Mouse (Mus musculus): ENCODE results near the gene Vps37c. TPM values are rescaled to one million over a fixed set of nuclear protein-coding genes. Genes with fewer than 3 reads are reported as not detected.
A peak's percentile ranks its signal among the peaks of the same experiment; 100 is the strongest.

The Vps37c gene
- polyA plus RNA-seq (2014; fragmentation: Nextera tagmentation; extraction: Ambion mirVana) = 27.8 and 31.1 TPM in 2 replicates

DNA sequence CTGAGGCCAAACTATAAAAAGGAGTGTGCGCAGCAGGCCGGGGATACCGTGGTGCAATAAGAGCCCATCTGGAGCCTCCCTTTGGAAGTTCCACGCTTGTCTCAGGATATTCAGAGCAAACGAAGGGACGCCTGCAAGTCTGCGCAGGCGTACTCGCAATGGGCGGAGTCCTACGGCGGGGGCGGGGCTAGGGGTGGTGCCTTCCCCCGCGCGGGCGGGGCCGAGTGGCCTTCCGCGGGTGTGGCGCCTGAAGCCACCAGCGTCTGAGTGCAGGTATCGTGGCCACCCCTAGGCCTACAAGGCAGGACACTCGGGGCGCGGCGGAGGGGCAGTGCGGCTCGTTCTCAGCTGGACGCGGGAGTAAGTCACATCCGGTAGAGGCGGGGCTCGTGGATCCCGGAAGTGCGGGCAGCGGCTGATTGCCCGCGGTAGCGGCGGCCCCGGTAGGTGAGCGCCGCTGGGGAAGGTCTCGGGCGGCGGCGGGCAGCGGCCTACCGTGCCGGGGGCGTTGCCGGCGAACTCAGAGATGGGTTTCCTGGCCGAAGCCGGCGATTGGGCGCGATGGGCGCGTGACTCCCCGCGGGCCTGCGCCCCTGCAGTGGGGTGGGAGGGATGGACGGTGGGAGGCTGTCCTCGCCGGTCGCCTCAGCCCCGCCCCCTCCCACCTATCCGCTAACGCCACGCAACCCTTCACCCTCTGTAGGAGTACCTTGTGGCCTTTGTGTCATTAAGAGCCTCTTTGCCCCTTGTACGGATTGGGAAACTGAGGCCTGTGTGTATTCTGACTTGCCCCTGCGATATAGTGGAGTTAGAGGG lies at the start of gene Vps37c:
Vps37c (plus strand) TSS at position 199 of the 816 bp plus-strand sequence.
- Histone ChIP-seq H3K4me3 (ENCODE audit: low read depth, low read length) (peak within 1 kb of the TSS; percentile 75), H3K27ac (ENCODE audit: low read depth) (peak within 1 kb of the TSS; percentile 93), H3K36me3 (ENCODE audit: control insufficient read depth, insufficient read depth, low read length) (no peaks in the 10 kb centered on the region), H3K9ac (ENCODE audit: low read length) (peak within 1 kb of the TSS; percentile 87), H3K4me2 (ENCODE audit: low read length) (peak within 1 kb of the TSS; percentile 73), H3K27me3 (replicated peaks; ENCODE audit: control insufficient read depth, insufficient read depth, low read length) (no peaks in the 10 kb centered on the region), H3K4me1 (replicated peaks; ENCODE audit: control insufficient read depth, insufficient read depth, low read length) (peaks cover 30% of the 10 kb centered on the region), H3K9me3 (ENCODE audit: control insufficient read depth, low read length) (no peaks in the 10 kb centered on the region)
- DNase-seq (ENCODE audit: low spot score) = peak; percentile 100
- under 1% methylated on average over 69 of the region's 74 CpGs for WGBS
- ATAC-seq (replicated peaks; ENCODE audit: low FRiP score, low TSS enrichment, low read depth) = peak; percentile 96

DNA sequence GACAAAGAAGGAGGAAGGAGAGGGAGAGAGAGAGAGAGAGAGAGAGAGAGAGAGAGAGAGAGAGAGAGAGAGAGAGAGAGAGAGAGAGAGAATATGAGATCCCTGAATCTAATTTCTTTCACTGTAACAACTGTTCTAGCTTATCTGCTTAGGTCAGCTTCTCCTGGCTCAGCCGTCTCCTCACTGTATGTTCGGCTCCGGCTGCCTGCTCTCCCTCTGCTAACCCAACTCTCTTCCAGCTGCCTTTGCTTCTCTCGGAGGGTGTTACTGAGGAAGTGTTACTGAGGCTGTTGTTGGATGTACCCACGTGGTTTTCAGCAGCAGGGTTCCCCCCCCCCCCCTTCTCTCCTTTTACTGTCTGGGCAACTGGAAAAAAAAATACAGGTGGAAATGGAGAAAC lies 48.5 kb upstream of the Vps37c start:
- no peak overlapping the region for H3K9ac ChIP-seq (ENCODE audit: low read length)
- WGBS = 15% methylated on average over 5 of the region's 5 CpGs
- no peaks in the 10 kb centered on the region for H3K36me3 ChIP-seq (ENCODE audit: control insufficient read depth, insufficient read depth, low read length)
- no peak overlapping the region for H3K27ac ChIP-seq (ENCODE audit: low read depth)
- H3K4me3 ChIP-seq (ENCODE audit: low read depth, low read length) = no peak overlapping the region
- peaks cover 8% of the 10 kb centered on the region for H3K4me1 ChIP-seq (replicated peaks; ENCODE audit: control insufficient read depth, insufficient read depth, low read length)
- ATAC-seq (replicated peaks; ENCODE audit: low FRiP score, low TSS enrichment, low read depth) (no peak), DNase-seq (ENCODE audit: low spot score) (no peak)
- no peaks in the 10 kb centered on the region for H3K9me3 ChIP-seq (ENCODE audit: control insufficient read depth, low read length)
- peak overlapping the region; percentile 27; the same call in 1 of the 2 replicates for H3K4me2 ChIP-seq (ENCODE audit: low read length)
- H3K27me3 ChIP-seq (replicated peaks; ENCODE audit: control insufficient read depth, insufficient read depth, low read length) = no peaks in the 10 kb centered on the region

- no peak for ATAC-seq (replicated peaks; ENCODE audit: low FRiP score, low TSS enrichment, low read depth)
- no peak for DNase-seq (ENCODE audit: low spot score)
- no peak overlapping the region for H3K4me3 ChIP-seq (ENCODE audit: low read depth, low read length)
- H3K36me3 ChIP-seq (ENCODE audit: control insufficient read depth, insufficient read depth, low read length) = no peaks in the 10 kb centered on the region
- H3K4me2 ChIP-seq (ENCODE audit: low read length) = peak overlapping the region; percentile 27; the same call in 1 of the 2 replicates
- H3K9me3 ChIP-seq (ENCODE audit: control insufficient read depth, low read length) = no peaks in the 10 kb centered on the region
- H3K9ac ChIP-seq (ENCODE audit: low read length) = no peak overlapping the region
- H3K27me3 ChIP-seq (replicated peaks; ENCODE audit: control insufficient read depth, insufficient read depth, low read length) = no peaks in the 10 kb centered on the region
- no peak overlapping the region for H3K27ac ChIP-seq (ENCODE audit: low read depth)
- peaks cover 1% of the 10 kb centered on the region; the same call in 1 of the 2 replicates for H3K4me1 ChIP-seq (replicated peaks; ENCODE audit: control insufficient read depth, insufficient read depth, low read length)
- WGBS = 48% methylated on average over 13 of the region's 13 CpGs
Measured at GRCm38 (mm10) chr19:10640589-10641378, 47.8 kb upstream of the Vps37c start.

DNA sequence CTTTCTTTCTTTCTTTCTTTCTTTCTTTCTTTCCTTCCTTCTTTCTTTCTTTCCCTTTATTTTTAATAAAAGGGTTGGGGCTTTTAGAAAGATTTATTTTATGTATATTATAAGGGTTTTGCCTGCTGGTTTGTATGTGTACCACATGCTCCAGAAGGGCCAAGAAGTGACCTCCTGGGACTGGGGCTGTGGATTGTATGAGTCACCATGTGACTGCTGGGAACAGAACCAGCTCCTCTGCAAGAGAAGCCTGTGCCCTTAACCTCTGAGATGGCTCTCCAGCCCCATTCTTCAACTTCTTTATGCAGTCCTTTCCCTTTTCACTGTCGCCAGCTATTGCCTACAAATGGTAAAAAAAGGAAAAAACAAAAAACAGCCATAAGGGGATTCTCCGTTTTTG lies 42.9 kb upstream of the Vps37c start:
- Histone ChIP-seq H3K9ac (ENCODE audit: low read length) (no peak overlapping the region), H3K9me3 (ENCODE audit: control insufficient read depth, low read length) (no peaks in the 10 kb centered on the region), H3K4me2 (ENCODE audit: low read length) (no peak overlapping the region), H3K27me3 (replicated peaks; ENCODE audit: control insufficient read depth, insufficient read depth, low read length) (no peaks in the 10 kb centered on the region), H3K4me1 (replicated peaks; ENCODE audit: control insufficient read depth, insufficient read depth, low read length) (no peaks in the 10 kb centered on the region), H3K36me3 (ENCODE audit: control insufficient read depth, insufficient read depth, low read length) (no peaks in the 10 kb centered on the region), H3K27ac (ENCODE audit: low read depth) (no peak overlapping the region), H3K4me3 (ENCODE audit: low read depth, low read length) (no peak overlapping the region)
- 78% methylated on average over 2 of the region's 2 CpGs for WGBS
- DNase-seq (ENCODE audit: low spot score) = no peak
- ATAC-seq (replicated peaks; ENCODE audit: low FRiP score, low TSS enrichment, low read depth) = no peak

DNA sequence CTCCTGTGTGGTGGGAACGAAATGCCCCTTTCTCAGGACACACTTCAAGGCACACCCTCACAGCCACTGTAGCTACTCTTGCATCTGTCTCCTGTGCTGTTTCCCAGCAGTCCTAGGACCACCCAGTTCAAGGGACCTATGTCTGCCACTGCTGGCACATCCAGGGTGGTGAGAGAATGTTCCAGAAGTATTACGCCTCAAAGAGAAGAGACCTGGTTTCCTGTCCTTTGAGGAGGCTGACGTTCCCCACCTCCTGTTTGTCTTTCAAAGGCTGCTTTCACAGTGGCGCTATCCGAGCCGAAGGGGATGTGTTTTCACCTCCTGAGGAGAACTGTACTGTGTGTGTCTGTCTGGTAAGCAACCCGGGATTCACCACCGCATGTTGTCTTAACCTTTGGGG lies 40.4 kb upstream of the Vps37c start:
- H3K27me3 ChIP-seq (replicated peaks; ENCODE audit: control insufficient read depth, insufficient read depth, low read length) = no peaks in the 10 kb centered on the region
- H3K4me2 ChIP-seq (ENCODE audit: low read length) = no peak overlapping the region
- H3K4me3 ChIP-seq (ENCODE audit: low read depth, low read length) = no peak overlapping the region
- WGBS = 74% methylated on average over 8 of the region's 8 CpGs
- H3K9ac ChIP-seq (ENCODE audit: low read length) = no peak overlapping the region
- no peaks in the 10 kb centered on the region for H3K36me3 ChIP-seq (ENCODE audit: control insufficient read depth, insufficient read depth, low read length)
- H3K27ac ChIP-seq (ENCODE audit: low read depth) = no peak overlapping the region
- DNase-seq (ENCODE audit: low spot score) (no peak), ATAC-seq (replicated peaks; ENCODE audit: low FRiP score, low TSS enrichment, low read depth) (no peak)
- H3K9me3 ChIP-seq (ENCODE audit: control insufficient read depth, low read length) = no peaks in the 10 kb centered on the region
- no peaks in the 10 kb centered on the region for H3K4me1 ChIP-seq (replicated peaks; ENCODE audit: control insufficient read depth, insufficient read depth, low read length)

- H3K9ac ChIP-seq (ENCODE audit: low read length) = no peak overlapping the region
- H3K36me3 ChIP-seq (ENCODE audit: control insufficient read depth, insufficient read depth, low read length) = no peaks in the 10 kb centered on the region
- no peak overlapping the region for H3K27ac ChIP-seq (ENCODE audit: low read depth)
- 53% methylated on average over 3 of the region's 3 CpGs for WGBS
- no peak overlapping the region for H3K4me2 ChIP-seq (ENCODE audit: low read length)
- ATAC-seq (replicated peaks; ENCODE audit: low FRiP score, low TSS enrichment, low read depth) (no peak), DNase-seq (ENCODE audit: low spot score) (no peak)
- no peaks in the 10 kb centered on the region for H3K4me1 ChIP-seq (replicated peaks; ENCODE audit: control insufficient read depth, insufficient read depth, low read length)
- H3K9me3 ChIP-seq (ENCODE audit: control insufficient read depth, low read length) = no peaks in the 10 kb centered on the region
- H3K27me3 ChIP-seq (replicated peaks; ENCODE audit: control insufficient read depth, insufficient read depth, low read length) = no peaks in the 10 kb centered on the region
- H3K4me3 ChIP-seq (ENCODE audit: low read depth, low read length) = no peak overlapping the region
Measured at GRCm38 (mm10) chr19:10656058-10656457, 32.5 kb upstream of the Vps37c start.

DNA sequence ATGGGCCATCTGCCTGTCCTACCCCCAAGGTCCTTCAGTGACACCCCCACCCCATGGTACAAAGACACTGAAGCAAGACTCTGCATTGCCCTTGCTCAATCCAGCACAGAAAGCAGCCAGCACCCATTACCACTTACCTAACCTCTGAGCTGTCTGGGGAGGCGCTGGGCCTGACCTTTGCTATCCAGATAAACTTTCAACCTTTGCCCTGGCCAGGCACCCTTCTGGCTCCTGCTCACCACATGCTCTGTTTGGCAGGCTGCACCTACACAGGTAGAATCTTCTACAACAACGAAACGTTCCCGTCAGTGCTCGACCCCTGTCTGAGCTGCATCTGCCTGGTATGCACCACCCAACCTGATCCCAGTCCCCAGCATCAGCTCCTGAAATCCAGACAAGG lies 30.8 kb upstream of the Vps37c start:
- no peak overlapping the region for H3K4me2 ChIP-seq (ENCODE audit: low read length)
- H3K9ac ChIP-seq (ENCODE audit: low read length) = no peak overlapping the region
- H3K27me3 ChIP-seq (replicated peaks; ENCODE audit: control insufficient read depth, insufficient read depth, low read length) = no peaks in the 10 kb centered on the region
- no peak for ATAC-seq (replicated peaks; ENCODE audit: low FRiP score, low TSS enrichment, low read depth)
- no peak overlapping the region for H3K27ac ChIP-seq (ENCODE audit: low read depth)
- H3K9me3 ChIP-seq (ENCODE audit: control insufficient read depth, low read length) = no peaks in the 10 kb centered on the region
- H3K4me1 ChIP-seq (replicated peaks; ENCODE audit: control insufficient read depth, insufficient read depth, low read length) = no peaks in the 10 kb centered on the region
- no peak for DNase-seq (ENCODE audit: low spot score)
- H3K4me3 ChIP-seq (ENCODE audit: low read depth, low read length) = no peak overlapping the region
- WGBS = 58% methylated on average over 5 of the region's 5 CpGs
- H3K36me3 ChIP-seq (ENCODE audit: control insufficient read depth, insufficient read depth, low read length) = no peaks in the 10 kb centered on the region

GRCm38 (mm10) chr19:10658406-10658805 lies 30.1 kb upstream of the Vps37c start:
- Histone ChIP-seq H3K4me3 (ENCODE audit: low read depth, low read length) (no peak overlapping the region), H3K27me3 (replicated peaks; ENCODE audit: control insufficient read depth, insufficient read depth, low read length) (no peaks in the 10 kb centered on the region), H3K4me2 (ENCODE audit: low read length) (no peak overlapping the region), H3K27ac (ENCODE audit: low read depth) (no peak overlapping the region), H3K36me3 (ENCODE audit: control insufficient read depth, insufficient read depth, low read length) (no peaks in the 10 kb centered on the region), H3K4me1 (replicated peaks; ENCODE audit: control insufficient read depth, insufficient read depth, low read length) (no peaks in the 10 kb centered on the region), H3K9ac (ENCODE audit: low read length) (no peak overlapping the region), H3K9me3 (ENCODE audit: control insufficient read depth, low read length) (no peaks in the 10 kb centered on the region)
- ATAC-seq (replicated peaks; ENCODE audit: low FRiP score, low TSS enrichment, low read depth) = no peak
- WGBS = 59% methylated on average over 2 of the region's 2 CpGs
- DNase-seq (ENCODE audit: low spot score) = no peak
